Mouse (Mus musculus) hindbrain, embryonic 13.5 days (tissue): Measurements from ENCODE around the gene Zfp646. TPM values are rescaled to one million over a fixed set of nuclear protein-coding genes. Genes with fewer than 3 reads are reported as not detected.
A peak's percentile ranks its signal among the peaks of the same experiment; 100 is the strongest.
"Not testable (repeated sequence)": the region's sequence is repeated elsewhere in the genome, so short reads cannot be mapped to it uniquely, and the experiment has no call there.

Experiments
- ATAC-seq: fragments of 200-750 bp; cut with Nextera tagmentation; 2 replicates; pipeline ENCODE4 v1.8.0; 2017; ENCODE audit warnings: moderate TSS enrichment; ENCODE audit not compliant: low FRiP score
- H3K27ac ChIP-seq: fragments of 300-500 bp; sonication (generic); 2 replicates; pipeline ENCODE4 v1.5.1; 2015; ENCODE audit warnings: inconsistent platforms, mild to moderate bottlenecking, moderate library complexity
- H3K27me3 ChIP-seq: fragments of 300-500 bp; sonication (generic); 2 replicates; pipeline ENCODE4 v1.6.1; 2015; ENCODE audit warnings: mild to moderate bottlenecking, inconsistent platforms
- H3K36me3 ChIP-seq: fragments of 300-500 bp; sonication (generic); 2 replicates; pipeline ENCODE4 v1.6.1; 2015; ENCODE audit warnings: mild to moderate bottlenecking, inconsistent platforms
- H3K4me1 ChIP-seq: fragments of 300-500 bp; sonication (generic); replicated peaks from 2 replicates; pipeline ENCODE4 v1.6.1; 2015; ENCODE audit warnings: inconsistent platforms
- H3K4me2 ChIP-seq: fragments of 300-500 bp; sonication (generic); 2 replicates; pipeline ENCODE4 v1.6.1; 2015; ENCODE audit warnings: inconsistent platforms, mild to moderate bottlenecking, moderate library complexity
- H3K4me3 ChIP-seq: fragments of 300-500 bp; sonication (generic); 2 replicates; pipeline ENCODE4 v1.5.1; 2015; ENCODE audit warnings: mild to moderate bottlenecking, inconsistent platforms
- H3K9ac ChIP-seq: fragments of 300-500 bp; sonication (generic); 2 replicates; pipeline ENCODE4 v1.6.1; 2015; ENCODE audit warnings: mild to moderate bottlenecking, inconsistent platforms
- H3K9me3 ChIP-seq: fragments of 300-500 bp; sonication (generic); 2 replicates; pipeline ENCODE4 v1.6.1; 2016; ENCODE audit warnings: inconsistent platforms
- WGBS: fragments of 180-500 bp; shearing (Covaris S2); methylation state at CpG from one replicate; pipeline ENCODE4 v1.1.7; 2015; 5-methylcytosine and 5-hydroxymethylcytosine counted together
- polyA plus RNA-seq: library from polyadenylated mRNA; unstranded; fragments of >200 nt; fragmentation: Nextera tagmentation; extraction: Ambion mirVana; gene quantifications from 2 replicates; pipeline ENCODE4 v1.2.1, GENCODE M21; 2015

The Zfp646 gene
- polyA plus RNA-seq = 11.0 TPM in 2 replicates

GRCm38 (mm10) chr7:127876041-127876466 lies at the start of gene Zfp646:
Zfp646 (plus strand) TSS chr7:127876221.
- Histone ChIP-seq H3K4me3 (peak within 1 kb of the TSS; percentile 94), H3K4me2 (peak within 1 kb of the TSS; percentile 91), H3K36me3 (peaks cover 43% of the 10 kb centered on the region), H3K4me1 (peaks cover 39% of the 10 kb centered on the region), H3K27ac (peak within 1 kb of the TSS; percentile 100), H3K27me3 (no peaks in the 10 kb centered on the region), H3K9me3 (no peaks in the 10 kb centered on the region), H3K9ac (peak within 1 kb of the TSS; percentile 91)
- under 1% methylated on average over 41 of the region's 41 CpGs for WGBS
- ATAC-seq = peak; percentile 91

- Histone ChIP-seq H3K9me3 (no peaks in the 10 kb centered on the region), H3K27ac (no peak overlapping the region), H3K9ac (no peak overlapping the region), H3K4me2 (no peak overlapping the region), H3K36me3 (no peaks in the 10 kb centered on the region), H3K4me3 (no peak overlapping the region), H3K27me3 (0 out of 2 replicates have a peak, but pooled peaks cover 3% of the 10 kb centered on the region), H3K4me1 (peaks cover 3% of the 10 kb centered on the region; the same call in 1 of the 2 replicates)
- no peak for ATAC-seq
- 85% methylated on average over 2 of the region's 2 CpGs for WGBS
Measured at GRCm38 (mm10) chr7:127835550-127835949, 40.5 kb upstream of the Zfp646 start.

- 0 out of 2 replicates have a peak, but pooled peaks cover 3% of the 10 kb centered on the region for H3K27me3 ChIP-seq
- H3K27ac ChIP-seq = no peak overlapping the region
- no peaks in the 10 kb centered on the region for H3K36me3 ChIP-seq
- no peak overlapping the region for H3K4me3 ChIP-seq
- H3K4me1 ChIP-seq = peaks cover 9% of the 10 kb centered on the region
- no peak overlapping the region for H3K4me2 ChIP-seq
- no peak for ATAC-seq
- no peaks in the 10 kb centered on the region for H3K9me3 ChIP-seq
- 93% methylated on average over 5 of the region's 5 CpGs for WGBS
- H3K9ac ChIP-seq = no peak overlapping the region
Measured at GRCm38 (mm10) chr7:127837473-127837872, 38.5 kb upstream of the Zfp646 start.

GRCm38 (mm10) chr7:127837878-127838277 lies 38.1 kb upstream of the Zfp646 start:
- not testable (repeated sequence) for H3K9me3 ChIP-seq, H3K4me3 ChIP-seq, H3K9ac ChIP-seq, H3K27me3 ChIP-seq, ATAC-seq, H3K36me3 ChIP-seq, H3K4me2 ChIP-seq, H3K27ac ChIP-seq
- H3K4me1 ChIP-seq = peaks cover 14% of the 10 kb centered on the region
- 82% methylated on average over 4 of the region's 4 CpGs for WGBS

GRCm38 (mm10) chr7:127840031-127840430 lies 36.0 kb upstream of the Zfp646 start:
- H3K4me2 ChIP-seq = peak overlapping the region; percentile 99; the same call in 1 of the 2 replicates
- 76% methylated on average over 2 of the region's 2 CpGs for WGBS
- not testable (repeated sequence) for H3K9ac ChIP-seq, H3K36me3 ChIP-seq, H3K4me3 ChIP-seq, ATAC-seq, H3K27me3 ChIP-seq, H3K27ac ChIP-seq, H3K9me3 ChIP-seq
- H3K4me1 ChIP-seq = peaks cover 15% of the 10 kb centered on the region

GRCm38 (mm10) chr7:127840886-127841285 lies 35.1 kb upstream of the Zfp646 start:
- peak; percentile 31 for ATAC-seq
- H3K27ac ChIP-seq = peak overlapping the region; percentile 93
- H3K36me3 ChIP-seq = no peaks in the 10 kb centered on the region
- peaks cover 15% of the 10 kb centered on the region for H3K4me1 ChIP-seq
- 4% methylated on average over 15 of the region's 15 CpGs for WGBS
- no peaks in the 10 kb centered on the region for H3K9me3 ChIP-seq
- peak overlapping the region; percentile 76 for H3K9ac ChIP-seq
- H3K4me3 ChIP-seq = peak overlapping the region; percentile 68
- H3K27me3 ChIP-seq = 0 out of 2 replicates have a peak, but pooled peaks cover 3% of the 10 kb centered on the region
- peak overlapping the region; percentile 99 for H3K4me2 ChIP-seq

GRCm38 (mm10) chr7:127841340-127842000 lies 34.6 kb upstream of the Zfp646 start:
- H3K27me3 ChIP-seq = 0 out of 2 replicates have a peak, but pooled peaks cover 3% of the 10 kb centered on the region
- H3K27ac ChIP-seq = peak overlapping the region; percentile 93
- H3K9ac ChIP-seq = peak overlapping the region; percentile 76
- H3K9me3 ChIP-seq = no peaks in the 10 kb centered on the region
- ATAC-seq = peak; percentile 94
- H3K36me3 ChIP-seq = peaks cover 2% of the 10 kb centered on the region; the same call in 1 of the 2 replicates
- H3K4me3 ChIP-seq = peak overlapping the region; percentile 68
- peaks cover 15% of the 10 kb centered on the region for H3K4me1 ChIP-seq
- H3K4me2 ChIP-seq = peak overlapping the region; percentile 99
- WGBS = under 1% methylated on average over 44 of the region's 46 CpGs

- ATAC-seq = peak; percentile 61
- peak overlapping the region; percentile 99 for H3K4me2 ChIP-seq
- H3K4me1 ChIP-seq = peaks cover 15% of the 10 kb centered on the region
- peaks cover 7% of the 10 kb centered on the region for H3K36me3 ChIP-seq
- peak overlapping the region; percentile 93 for H3K27ac ChIP-seq
- WGBS = under 1% methylated on average over 40 of the region's 40 CpGs
- H3K9ac ChIP-seq = peak overlapping the region; percentile 76
- H3K27me3 ChIP-seq = 0 out of 2 replicates have a peak, but pooled peaks cover 3% of the 10 kb centered on the region
- peak overlapping the region; percentile 68 for H3K4me3 ChIP-seq
- H3K9me3 ChIP-seq = no peaks in the 10 kb centered on the region
Measured at GRCm38 (mm10) chr7:127842001-127842718, 33.9 kb upstream of the Zfp646 start.

- Histone ChIP-seq H3K36me3 (peaks cover 18% of the 10 kb centered on the region), H3K9me3 (no peaks in the 10 kb centered on the region), H3K9ac (no peak overlapping the region), H3K27ac (no peak overlapping the region), H3K27me3 (no peaks in the 10 kb centered on the region), H3K4me3 (no peak overlapping the region), H3K4me1 (no peaks in the 10 kb centered on the region), H3K4me2 (no peak overlapping the region)
- 83% methylated on average over 6 of the region's 6 CpGs for WGBS
- no peak for ATAC-seq
Measured at GRCm38 (mm10) chr7:127849973-127850875, 25.8 kb upstream of the Zfp646 start.

- Histone ChIP-seq H3K36me3 (peaks cover 18% of the 10 kb centered on the region), H3K4me1 (no peaks in the 10 kb centered on the region), H3K27ac (no peak overlapping the region), H3K9ac (no peak overlapping the region), H3K9me3 (no peaks in the 10 kb centered on the region), H3K4me3 (no peak overlapping the region), H3K27me3 (no peaks in the 10 kb centered on the region), H3K4me2 (no peak overlapping the region)
- 79% methylated on average over 5 of the region's 5 CpGs for WGBS
- no peak for ATAC-seq
Measured at GRCm38 (mm10) chr7:127850906-127851305, 25.1 kb upstream of the Zfp646 start.

- Histone ChIP-seq H3K9me3 (no peaks in the 10 kb centered on the region), H3K4me2 (no peak overlapping the region), H3K4me1 (no peaks in the 10 kb centered on the region), H3K36me3 (peaks cover 10% of the 10 kb centered on the region), H3K4me3 (no peak overlapping the region), H3K27me3 (no peaks in the 10 kb centered on the region), H3K9ac (no peak overlapping the region), H3K27ac (no peak overlapping the region)
- ATAC-seq = no peak
- WGBS = 95% methylated on average over 6 of the region's 6 CpGs
Measured at GRCm38 (mm10) chr7:127858258-127858657, 17.8 kb upstream of the Zfp646 start.

- H3K36me3 ChIP-seq = peaks cover 58% of the 10 kb centered on the region
- 93% methylated on average over 12 of the region's 12 CpGs for WGBS
Measured at GRCm38 (mm10) chr7:127866434-127866833, 9.6 kb upstream of the Zfp646 start.

More at GRCm38 (mm10) chr7:127866434-127866833, 9.6 kb upstream of the Zfp646 start:
- Histone ChIP-seq H3K9ac (no peak overlapping the region), H3K27ac (no peak overlapping the region), H3K27me3 (no peaks in the 10 kb centered on the region), H3K4me1 (peaks cover 17% of the 10 kb centered on the region), H3K4me3 (no peak overlapping the region), H3K9me3 (no peaks in the 10 kb centered on the region), H3K4me2 (no peak overlapping the region)
- no peak for ATAC-seq
